Mouse (Mus musculus): Measurements from ENCODE around the gene Stap1.
A peak's percentile ranks its signal among the peaks of the same experiment; 100 is the strongest.

The Stap1 gene

DNA sequence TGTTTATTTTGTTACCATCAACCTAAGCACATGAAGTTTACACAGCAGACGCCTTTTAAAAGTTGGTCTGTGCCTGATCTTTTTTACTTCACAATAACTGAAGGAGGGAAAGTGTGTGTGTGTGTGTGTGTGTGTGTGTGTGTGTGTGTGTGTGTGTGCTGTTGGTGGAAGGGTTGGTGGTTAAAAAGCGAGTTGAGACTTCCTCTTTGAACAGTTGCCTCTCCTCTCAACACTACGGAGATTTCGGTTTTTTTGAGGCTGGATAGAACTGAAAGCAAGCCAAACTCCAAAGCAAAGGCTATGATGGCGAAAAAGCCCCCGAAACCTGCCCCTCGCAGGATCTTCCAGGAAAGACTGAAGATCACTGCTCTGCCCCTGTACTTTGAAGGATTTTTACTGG is at the start of gene Stap1:
Stap1 (plus strand) TSS at position 209 of the 400 bp plus-strand sequence.
- peak; percentile 86 for DNase-seq (ENCODE audit: low read depth, low spot score)

DNA sequence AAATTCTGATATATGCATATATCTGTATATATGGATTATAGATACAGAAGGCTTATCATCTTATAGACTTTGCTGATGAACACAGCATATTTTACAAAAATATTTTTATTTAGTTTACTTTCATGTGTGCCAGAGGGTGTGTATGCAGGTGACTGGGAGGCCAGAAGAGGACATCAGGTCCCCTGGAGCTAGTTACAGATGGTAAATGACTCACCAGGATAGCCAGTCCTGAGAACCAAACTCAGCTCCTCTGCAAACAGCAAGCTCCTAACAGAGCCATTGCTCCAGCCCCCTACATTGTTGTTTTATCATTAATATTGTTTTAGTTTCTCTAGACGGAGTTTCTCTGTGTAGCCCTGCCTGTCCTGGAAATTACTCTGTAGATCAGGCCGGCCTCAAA is 41.7 kb upstream of the Stap1 start:
- DNase-seq (ENCODE audit: low read depth, low spot score), result no peak

GRCm38 (mm10) chr5:86063501-86063900 is 8.0 kb upstream of the Stap1 start:
- DNase-seq (ENCODE audit: low read depth, low spot score), result no peak

DNA sequence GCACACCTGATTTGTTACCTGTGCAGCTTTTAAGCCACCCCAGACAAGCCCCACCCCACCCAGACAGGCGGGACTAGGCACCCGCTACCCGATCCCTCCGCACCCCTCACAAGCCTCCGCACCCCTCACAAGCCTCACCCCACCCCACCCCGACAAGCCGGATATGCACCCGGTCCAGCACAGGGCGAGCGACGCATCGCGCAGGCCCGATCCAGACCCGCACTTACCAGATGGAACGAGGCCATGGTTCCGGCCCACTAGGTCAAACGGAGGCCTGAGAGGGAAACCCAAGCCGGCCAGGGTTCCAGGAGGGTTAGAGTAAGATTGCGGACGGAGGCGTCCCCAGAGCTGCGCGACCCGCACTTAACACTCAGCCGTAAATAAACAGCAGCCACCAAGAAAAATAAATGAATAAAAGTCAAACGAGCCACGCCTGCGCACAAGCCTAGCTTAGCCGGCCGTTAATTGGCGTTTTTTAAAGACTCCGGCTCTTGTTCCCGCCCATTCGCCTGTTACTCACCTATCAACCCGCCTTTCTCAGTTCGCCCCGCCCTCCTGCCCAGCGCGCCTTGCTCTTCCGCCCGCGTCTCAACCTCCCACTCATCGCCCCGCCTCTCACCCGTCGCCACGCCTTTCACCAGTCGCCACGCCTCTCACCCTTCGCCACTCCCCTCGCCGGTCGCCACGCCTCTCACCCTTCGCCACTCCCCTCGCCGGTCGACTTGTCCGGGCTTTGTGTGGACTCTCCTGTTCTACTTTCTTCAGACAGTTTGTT is 6.3 kb upstream of the Stap1 start, which contains the start of gene Cenpc1:
Cenpc1 (minus strand) TSS at position 483 of the 775 bp plus-strand sequence.
- DNase-seq (ENCODE audit: low read depth, low spot score), result peak; percentile 98

DNA sequence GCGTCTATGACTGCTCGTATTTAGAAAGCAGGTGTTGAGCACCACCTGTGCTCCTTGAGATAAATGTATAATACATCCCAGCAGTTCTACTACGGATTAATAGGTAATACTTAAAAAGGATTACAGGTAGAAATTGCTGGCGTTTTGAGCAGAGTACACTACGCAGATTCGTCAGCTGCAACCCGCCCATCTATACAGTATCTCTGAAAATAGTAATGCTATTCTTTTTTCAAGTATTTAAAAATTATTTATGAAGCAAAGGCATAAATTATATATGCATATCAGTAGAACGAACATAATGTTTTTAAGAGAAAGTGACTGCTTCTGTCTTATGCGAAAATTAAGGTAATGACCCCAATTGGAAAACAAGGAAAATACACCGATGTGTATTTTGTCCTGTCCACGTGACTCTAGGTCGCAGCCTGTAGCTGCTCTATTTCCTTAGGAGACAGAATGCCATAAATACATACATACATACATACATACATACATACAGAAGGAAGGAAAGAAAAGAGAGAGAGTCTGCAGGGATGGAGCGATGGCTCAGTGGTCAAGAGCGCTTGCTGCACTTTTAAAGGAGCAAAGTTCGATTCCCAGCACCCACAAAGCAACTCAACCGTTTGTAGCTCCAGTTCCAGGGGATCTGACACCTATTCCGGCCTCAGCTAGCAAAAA is 5.5 kb upstream of the Stap1 start:
- no peak for DNase-seq (ENCODE audit: low read depth, low spot score)

DNA sequence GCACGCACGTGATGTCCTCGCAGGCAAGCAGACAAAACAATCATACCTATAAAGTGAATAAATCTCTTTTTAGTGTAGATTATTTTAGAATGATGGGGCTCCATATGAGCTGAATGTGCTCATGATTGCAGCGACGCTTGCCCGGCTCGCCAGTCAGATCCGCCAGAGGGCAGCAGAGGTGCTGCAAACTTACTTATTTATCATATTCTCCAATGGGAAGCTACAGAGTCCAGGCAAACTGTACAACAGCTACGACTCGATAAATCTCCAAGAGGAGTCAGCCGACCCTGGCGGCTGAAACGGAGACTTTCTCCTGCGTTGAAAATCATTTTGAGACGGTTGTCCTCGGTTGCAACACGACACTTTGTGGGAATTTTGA is 5.0 kb upstream of the Stap1 start:
- peak; percentile 87 for DNase-seq (ENCODE audit: low read depth, low spot score)

DNA sequence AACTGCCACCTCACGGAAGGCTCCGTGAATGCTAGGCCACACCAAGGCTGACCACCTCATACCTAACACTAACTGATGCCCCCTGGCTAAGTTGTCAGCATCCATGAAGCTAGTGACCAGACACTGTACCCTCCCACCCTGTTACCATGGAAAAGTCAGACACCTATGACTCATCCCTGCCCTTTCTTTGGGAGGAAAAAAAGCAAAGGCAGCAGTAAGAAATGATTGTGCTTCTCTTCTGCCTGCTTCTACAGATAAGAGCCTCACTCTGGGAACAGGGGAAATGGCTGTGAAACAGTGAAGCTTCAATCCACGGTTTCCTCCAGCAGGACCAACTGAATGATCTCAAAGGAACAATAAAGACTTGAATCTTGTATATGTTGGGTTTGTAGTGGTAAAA is 3.1 kb upstream of the Stap1 start:
- DNase-seq (ENCODE audit: low read depth, low spot score), result no peak

- peak; percentile 68 for DNase-seq (ENCODE audit: low read depth, low spot score)
These were observed 2.4 kb upstream of the Stap1 start for GRCm38 (mm10) chr5:86069121-86069520.

DNA sequence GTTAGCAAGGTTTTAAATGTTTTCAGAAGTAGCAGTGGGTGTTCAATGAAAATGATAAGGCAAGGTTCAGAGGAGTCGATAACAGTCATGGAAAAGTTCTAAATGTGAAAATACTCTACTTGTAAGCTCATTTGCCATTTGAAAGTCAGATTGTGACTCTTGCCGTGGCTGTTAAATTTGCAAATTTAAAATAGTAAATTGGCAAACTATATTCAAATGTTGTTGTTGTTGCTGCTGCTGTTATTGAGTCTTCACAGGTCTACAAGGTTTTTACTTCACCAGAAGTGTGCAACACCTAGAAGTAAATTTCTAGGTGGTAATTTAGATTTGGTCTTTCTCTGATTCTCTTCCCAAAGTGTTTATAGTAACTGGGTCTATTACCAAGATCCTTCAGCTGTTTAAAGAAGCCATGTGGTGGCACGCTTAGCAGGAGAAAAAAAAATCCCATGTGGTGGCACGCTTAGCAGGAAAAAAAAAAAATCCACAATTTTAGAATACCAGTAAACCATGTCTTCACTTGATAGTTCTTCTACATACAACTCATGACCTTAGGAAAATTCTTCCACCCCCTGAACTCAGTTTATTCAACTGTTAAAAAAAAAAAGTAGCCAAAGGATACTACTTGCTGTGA is 1.3 kb downstream of the Stap1 start:
- no peak for DNase-seq (ENCODE audit: low read depth, low spot score)

GRCm38 (mm10) chr5:86078720-86079334 is 7.3 kb downstream of the Stap1 start:
- peak; percentile 38 for DNase-seq (ENCODE audit: low read depth, low spot score)

- no peak for DNase-seq (ENCODE audit: low read depth, low spot score)
These were observed 12.4 kb downstream of the Stap1 start for GRCm38 (mm10) chr5:86083987-86084386.

DNA sequence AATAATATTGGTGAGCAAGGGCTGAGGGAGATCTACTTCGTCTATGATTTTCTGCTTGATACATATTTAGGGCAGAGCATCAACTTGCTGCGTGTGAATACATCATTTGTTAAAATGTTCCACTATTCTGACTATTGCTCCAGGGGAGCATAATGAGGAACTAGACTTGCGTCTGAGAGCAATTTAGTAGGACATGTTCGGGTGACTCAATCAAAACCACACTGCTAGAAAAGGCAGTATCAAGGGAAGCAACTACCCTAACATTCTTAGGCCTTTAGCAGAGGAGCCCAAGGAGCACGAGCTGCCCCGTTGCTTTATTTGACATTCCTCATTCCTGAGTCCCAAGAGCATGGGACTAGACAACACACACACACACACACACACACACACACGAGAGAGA is 13.4 kb downstream of the Stap1 start:
- DNase-seq (ENCODE audit: low read depth, low spot score), result no peak

GRCm38 (mm10) chr5:86086751-86087150 is 15.2 kb downstream of the Stap1 start:
- peak; percentile 89 for DNase-seq (ENCODE audit: low read depth, low spot score)

GRCm38 (mm10) chr5:86094754-86095153 is 23.2 kb downstream of the Stap1 start:
- DNase-seq (ENCODE audit: low read depth, low spot score), result no peak

GRCm38 (mm10) chr5:86098988-86099387 is 27.4 kb downstream of the Stap1 start:
- DNase-seq (ENCODE audit: low read depth, low spot score), result no peak

DNA sequence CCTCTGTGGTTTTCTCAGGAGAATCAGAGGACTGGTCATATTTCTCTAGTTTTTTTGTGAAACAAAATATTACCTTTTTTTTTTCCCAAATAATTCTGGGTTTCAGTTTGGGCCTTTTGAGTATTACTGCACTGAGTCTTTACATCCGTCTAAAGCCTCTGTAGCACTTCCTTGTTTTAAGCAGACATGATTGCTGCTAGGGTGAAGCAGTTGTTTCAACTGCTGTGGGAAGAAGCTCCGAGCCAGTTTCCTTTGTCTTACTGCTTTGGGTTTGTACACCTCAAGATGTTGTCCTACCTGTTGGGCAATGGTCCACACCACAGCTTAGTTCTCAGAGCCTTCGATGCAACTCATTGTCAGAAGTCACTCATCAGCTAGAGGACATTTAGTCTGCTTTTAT is 29.1 kb downstream of the Stap1 start:
- no peak for DNase-seq (ENCODE audit: low read depth, low spot score)

DNA sequence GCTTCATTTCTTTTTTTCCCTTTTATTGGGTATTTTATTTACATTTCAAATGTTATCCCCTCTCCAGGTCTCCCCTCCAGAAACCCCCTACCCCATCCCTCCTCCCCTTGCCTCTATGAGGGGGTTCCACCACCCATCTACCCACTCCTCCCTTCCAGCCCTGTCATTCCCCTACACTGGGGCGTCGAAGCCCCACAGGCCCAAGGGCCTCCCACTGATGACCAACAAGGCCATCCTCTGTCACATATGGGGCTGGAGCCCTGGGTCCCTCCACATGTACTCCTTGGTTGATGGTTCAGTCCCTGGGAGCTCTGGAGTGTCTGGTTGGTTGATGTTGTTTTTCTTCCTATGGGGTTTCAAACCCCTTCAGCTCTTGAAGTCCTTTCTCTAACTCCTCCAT is 30.6 kb downstream of the Stap1 start:
- no peak for DNase-seq (ENCODE audit: low read depth, low spot score)

DNA sequence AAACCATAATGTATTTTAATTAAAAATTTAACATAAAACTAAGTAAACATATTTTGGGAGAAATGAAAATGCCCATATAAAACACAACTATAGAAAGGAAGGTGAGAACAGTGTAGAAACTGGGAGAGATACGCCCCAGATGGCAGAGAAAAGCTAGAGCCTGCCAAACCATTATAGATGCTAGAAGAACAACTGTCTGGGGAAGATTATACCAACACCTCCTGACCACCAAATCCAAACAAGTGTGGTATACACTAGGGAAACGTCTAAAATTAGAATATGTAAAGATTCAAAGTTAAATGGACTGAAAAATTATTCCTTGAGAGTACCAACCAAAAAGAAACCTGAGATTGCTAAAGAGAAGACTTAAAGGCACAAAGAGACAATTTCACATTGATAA is 35.1 kb downstream of the Stap1 start:
- DNase-seq (ENCODE audit: low read depth, low spot score), result no peak

DNA sequence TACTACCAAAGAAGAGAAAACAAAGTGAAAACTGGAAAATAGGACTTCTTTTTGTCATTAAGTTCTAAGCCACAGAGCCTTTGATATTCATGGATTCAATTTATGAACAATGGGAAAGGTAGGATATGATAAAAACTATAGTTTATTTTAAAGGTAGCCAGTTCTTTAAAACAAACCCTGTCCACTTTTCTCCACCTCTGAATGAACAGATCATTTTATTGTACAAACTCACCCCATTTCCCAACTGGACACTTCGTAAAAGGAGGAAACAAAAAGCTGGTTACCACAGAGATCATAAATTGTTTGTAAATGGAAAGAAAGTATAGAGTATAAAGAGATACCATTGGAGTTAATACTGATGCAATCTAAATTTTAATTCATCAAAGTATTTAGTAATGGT is 39.5 kb downstream of the Stap1 start:
- DNase-seq (ENCODE audit: low read depth, low spot score), result no peak

DNA sequence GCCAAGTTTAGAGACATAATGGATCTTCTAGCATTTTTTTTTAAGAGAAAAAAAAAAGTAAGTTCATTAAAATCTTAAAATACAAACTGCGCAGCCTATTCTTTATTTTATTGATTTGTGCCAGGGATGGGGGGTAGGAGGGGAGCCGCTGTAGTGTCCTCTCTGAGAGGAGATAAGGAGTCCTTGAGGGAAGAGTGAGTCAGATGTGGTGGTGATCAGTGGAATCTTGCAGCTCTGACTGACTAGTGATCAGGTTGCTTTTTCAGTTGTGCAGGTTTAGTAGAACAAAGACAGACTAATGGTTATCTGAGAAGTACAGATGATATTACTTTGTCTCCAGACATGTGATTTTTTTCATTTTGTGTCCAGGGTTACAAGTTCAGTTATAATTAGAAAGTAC is 41.5 kb downstream of the Stap1 start:
- DNase-seq (ENCODE audit: low read depth, low spot score), result no peak

DNA sequence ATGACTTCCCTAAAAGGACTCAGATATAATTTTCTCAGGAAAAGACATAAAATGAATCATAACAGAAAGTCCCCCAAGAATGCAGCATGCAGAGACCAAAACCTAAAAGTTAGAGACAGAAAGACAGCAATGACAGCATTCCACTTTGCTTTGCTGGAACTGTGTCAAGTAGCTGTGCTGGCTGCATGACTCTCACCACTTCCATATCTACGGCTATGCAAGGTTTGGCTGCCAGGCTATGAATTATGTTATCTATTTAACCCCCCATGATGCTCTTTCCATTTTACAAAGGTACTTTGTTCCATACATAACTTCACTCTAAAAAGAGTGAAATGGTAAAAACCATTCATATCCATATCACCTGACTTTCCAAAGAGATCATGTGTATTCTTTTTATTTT is 42.5 kb downstream of the Stap1 start:
- DNase-seq (ENCODE audit: low read depth, low spot score), result no peak

DNA sequence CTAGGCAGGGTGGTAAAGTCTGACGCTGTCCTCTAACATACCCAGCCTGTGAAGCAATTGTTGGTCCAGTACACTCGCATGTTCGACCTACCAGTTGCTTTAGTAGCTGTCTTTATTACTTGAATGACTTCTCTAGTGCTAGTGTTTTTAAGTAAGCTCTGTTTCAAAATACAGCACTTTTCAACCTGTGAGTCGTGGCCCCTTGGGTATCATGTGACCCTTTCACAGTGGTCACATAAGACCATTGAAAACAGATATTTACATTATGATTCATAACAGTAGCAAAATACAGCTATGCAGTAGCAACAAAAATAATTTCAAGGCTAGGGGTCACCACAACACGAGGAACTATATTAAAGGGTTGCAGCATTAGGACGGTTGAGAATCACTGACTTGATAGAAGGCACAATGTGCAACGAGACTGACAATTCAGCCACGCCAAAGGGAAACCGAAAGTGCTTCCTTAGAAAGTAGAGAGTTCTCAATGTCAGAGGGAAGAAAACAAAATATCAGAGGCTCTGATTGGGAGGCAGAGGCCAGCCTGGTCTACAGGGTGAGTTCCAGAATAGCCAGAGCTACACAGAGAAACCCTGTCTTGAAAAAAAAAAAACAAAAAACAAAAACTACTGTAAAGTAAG is 47.0 kb downstream of the Stap1 start:
- DNase-seq (ENCODE audit: low read depth, low spot score), result peak; percentile 42
